Mouse (Mus musculus): ENCODE data around the gene Senp6. TPM values are rescaled to one million over a fixed set of nuclear protein-coding genes. Genes with fewer than 3 reads are reported as not detected.

Senp6 gene
- polyA plus RNA-seq, 1 experiment = 129 TPM

- Histone ChIP-seq H3K4me3 (ENCODE audit: insufficient read depth, low read length) (no peak overlapping the region), H3K4me1 (ENCODE audit: control insufficient read depth, insufficient read depth, low read length) (no peaks in the 10 kb centered on the region), H3K27ac (ENCODE audit: insufficient read depth, low read length) (no peak overlapping the region)
- TF ChIP-seq POLR2A (IDR thresholded peaks at IDR 0.05; ENCODE audit: low read depth, low read length) = no peak
- no peak for TF ChIP-seq CTCF (IDR thresholded peaks at IDR 0.05; ENCODE audit: borderline replicate concordance, insufficient read depth, low read length)
These were observed 114.1 kb downstream of the Senp6 start for GRCm38 (mm10) chr9:80180771-80181170.

- H3K4me3 ChIP-seq (ENCODE audit: insufficient read depth, low read length) = no peak overlapping the region
These were observed 115.0 kb downstream of the Senp6 start for GRCm38 (mm10) chr9:80181692-80182091.

GRCm38 (mm10) chr9:80184138-80184537 is 117.4 kb downstream of the Senp6 start:
- TF ChIP-seq CTCF (IDR thresholded peaks at IDR 0.05; ENCODE audit: borderline replicate concordance, insufficient read depth, low read length) (no peak), POLR2A (IDR thresholded peaks at IDR 0.05; ENCODE audit: low read depth, low read length) (no peak)
- no peaks in the 10 kb centered on the region for H3K4me1 ChIP-seq (ENCODE audit: control insufficient read depth, insufficient read depth, low read length)
- no peak overlapping the region for H3K4me3 ChIP-seq (ENCODE audit: insufficient read depth, low read length)
- no peak overlapping the region for H3K27ac ChIP-seq (ENCODE audit: insufficient read depth, low read length)

More at GRCm38 (mm10) chr9:80181692-80182091, 115.0 kb downstream of the Senp6 start:
- TF ChIP-seq POLR2A (IDR thresholded peaks at IDR 0.05; ENCODE audit: low read depth, low read length) = no peak
- TF ChIP-seq CTCF (IDR thresholded peaks at IDR 0.05; ENCODE audit: borderline replicate concordance, insufficient read depth, low read length) = no peak
- Histone ChIP-seq H3K4me1 (ENCODE audit: control insufficient read depth, insufficient read depth, low read length) (no peaks in the 10 kb centered on the region), H3K27ac (ENCODE audit: insufficient read depth, low read length) (no peak overlapping the region)

- Histone ChIP-seq H3K4me1 (ENCODE audit: control insufficient read depth, insufficient read depth, low read length) (no peaks in the 10 kb centered on the region), H3K27ac (ENCODE audit: insufficient read depth, low read length) (no peak overlapping the region), H3K4me3 (ENCODE audit: insufficient read depth, low read length) (no peak overlapping the region)
- TF ChIP-seq POLR2A (IDR thresholded peaks at IDR 0.05; ENCODE audit: low read depth, low read length) (no peak), CTCF (IDR thresholded peaks at IDR 0.05; ENCODE audit: borderline replicate concordance, insufficient read depth, low read length) (no peak)
These were observed 119.0 kb downstream of the Senp6 start for GRCm38 (mm10) chr9:80185737-80186136.

GRCm38 (mm10) chr9:80186693-80187092 is 120.0 kb downstream of the Senp6 start:
- Histone ChIP-seq H3K27ac (ENCODE audit: insufficient read depth, low read length) (no peak overlapping the region), H3K4me1 (ENCODE audit: control insufficient read depth, insufficient read depth, low read length) (no peaks in the 10 kb centered on the region), H3K4me3 (ENCODE audit: insufficient read depth, low read length) (no peak overlapping the region)
- no peak for TF ChIP-seq CTCF (IDR thresholded peaks at IDR 0.05; ENCODE audit: borderline replicate concordance, insufficient read depth, low read length)
- no peak for TF ChIP-seq POLR2A (IDR thresholded peaks at IDR 0.05; ENCODE audit: low read depth, low read length)

- Histone ChIP-seq H3K27ac (ENCODE audit: insufficient read depth, low read length) (no peak overlapping the region), H3K4me3 (ENCODE audit: insufficient read depth, low read length) (no peak overlapping the region), H3K4me1 (ENCODE audit: control insufficient read depth, insufficient read depth, low read length) (no peaks in the 10 kb centered on the region)
- TF ChIP-seq POLR2A (IDR thresholded peaks at IDR 0.05; ENCODE audit: low read depth, low read length) = no peak
- TF ChIP-seq CTCF (IDR thresholded peaks at IDR 0.05; ENCODE audit: borderline replicate concordance, insufficient read depth, low read length) = no peak
These were observed 121.7 kb downstream of the Senp6 start for GRCm38 (mm10) chr9:80188324-80188893.

GRCm38 (mm10) chr9:80191240-80191639 is 124.5 kb downstream of the Senp6 start:
- Histone ChIP-seq H3K4me3 (ENCODE audit: insufficient read depth, low read length) (no peak overlapping the region), H3K27ac (ENCODE audit: insufficient read depth, low read length) (no peak overlapping the region), H3K4me1 (ENCODE audit: control insufficient read depth, insufficient read depth, low read length) (no peaks in the 10 kb centered on the region)
- no peak for TF ChIP-seq POLR2A (IDR thresholded peaks at IDR 0.05; ENCODE audit: low read depth, low read length)
- no peak for TF ChIP-seq CTCF (IDR thresholded peaks at IDR 0.05; ENCODE audit: borderline replicate concordance, insufficient read depth, low read length)

GRCm38 (mm10) chr9:80192324-80192723 is 125.6 kb downstream of the Senp6 start:
- no peak overlapping the region for H3K4me3 ChIP-seq (ENCODE audit: insufficient read depth, low read length)
- no peak for TF ChIP-seq POLR2A (IDR thresholded peaks at IDR 0.05; ENCODE audit: low read depth, low read length)
- no peak for TF ChIP-seq CTCF (IDR thresholded peaks at IDR 0.05; ENCODE audit: borderline replicate concordance, insufficient read depth, low read length)
- H3K4me1 ChIP-seq (ENCODE audit: control insufficient read depth, insufficient read depth, low read length) = no peaks in the 10 kb centered on the region
- no peak overlapping the region for H3K27ac ChIP-seq (ENCODE audit: insufficient read depth, low read length)

GRCm38 (mm10) chr9:80194446-80194845 is 127.7 kb downstream of the Senp6 start:
- no peak overlapping the region for H3K4me3 ChIP-seq (ENCODE audit: insufficient read depth, low read length)
- H3K4me1 ChIP-seq (ENCODE audit: control insufficient read depth, insufficient read depth, low read length) = no peaks in the 10 kb centered on the region
- H3K27ac ChIP-seq (ENCODE audit: insufficient read depth, low read length) = no peak overlapping the region
- TF ChIP-seq CTCF (IDR thresholded peaks at IDR 0.05; ENCODE audit: borderline replicate concordance, insufficient read depth, low read length) = no peak
- no peak for TF ChIP-seq POLR2A (IDR thresholded peaks at IDR 0.05; ENCODE audit: low read depth, low read length)

Other genes with a start within 250 kb of the Senp6 start
- 0.23 and 0.52 TPM in 2 replicates for gene Filip1, start 54.1 kb upstream of the Senp6 start, polyA plus RNA-seq (2011; ENCODE audit: insufficient read length, low read depth, missing spikeins)
- gene Myo6, start 98.1 kb downstream of the Senp6 start, polyA plus RNA-seq (2011; ENCODE audit: insufficient read length, low read depth, missing spikeins) = 15.5 and 18.6 TPM in 2 replicates

All from embryonic fibroblast, embryonic 13.5 days (primary cell).